Mouse (Mus musculus) naive thymus-derived CD4-positive, alpha-beta T cell, adult 5 months (primary cell): ENCODE measurements around the gene Ciao2b. TPM values are rescaled to one million over a fixed set of nuclear protein-coding genes. Genes with fewer than 3 reads are reported as not detected.

Source experiments
- polyA plus RNA-seq: library from polyadenylated mRNA; unstranded; fragments of 100-300 nt; shearing (Covaris generic); gene quantifications from one replicate; pipeline ENCODE4 v1.2.1, GENCODE M21; 2017

Ciao2b gene
- 125 TPM for polyA plus RNA-seq

GRCm38 (mm10) chr8:104641426-104642323 is at the start of gene Ciao2b:
Gene Ciao2b, minus strand, starts transcription at chr8:104641965.

GRCm38 (mm10) chr8:104630981-104631663 is 10.6 kb downstream of the Ciao2b start, which contains the start of gene Rrad:
Gene Rrad, minus strand, starts transcription at chr8:104631327.

GRCm38 (mm10) chr8:104624161-104624560 is 17.6 kb downstream of the Ciao2b start, which contains the start of gene Cdh16:
Gene Cdh16, minus strand, starts transcription at chr8:104624396.

GRCm38 (mm10) chr8:104591133-104591834 is 50.5 kb downstream of the Ciao2b start, which contains the start of gene Pdp2:
Gene Pdp2, plus strand, starts transcription at chr8:104591451.

Other genes starting within 250 kb of the Ciao2b start
- 0.71 TPM for gene Cmtm4, start 246.2 kb downstream of the Ciao2b start, polyA plus RNA-seq
- 64.1 TPM for gene Dync1li2, start 198.9 kb downstream of the Ciao2b start, polyA plus RNA-seq
- gene Terb1, start 132.1 kb downstream of the Ciao2b start, polyA plus RNA-seq: not detected
- gene Nae1, start 107.3 kb downstream of the Ciao2b start, polyA plus RNA-seq: 83.2 TPM
- gene Car7, start 107.3 kb downstream of the Ciao2b start, polyA plus RNA-seq: 3.1 TPM
- gene Pdp2, start 50.5 kb downstream of the Ciao2b start, polyA plus RNA-seq: 4.7 TPM
- gene Cdh16, start 17.6 kb downstream of the Ciao2b start, polyA plus RNA-seq: not detected
- gene Rrad, start 10.6 kb downstream of the Ciao2b start, polyA plus RNA-seq: 189 TPM
- gene Ces2a, start 92.0 kb upstream of the Ciao2b start, polyA plus RNA-seq: not detected
- gene Ces2b, start 189.6 kb upstream of the Ciao2b start, polyA plus RNA-seq: not detected
- gene Ces2c, start 205.1 kb upstream of the Ciao2b start, polyA plus RNA-seq: not detected